Mouse (Mus musculus) heart, postnatal 25 days (tissue): ENCODE results near the gene 4930455H04Rik. TPM values are rescaled to one million over a fixed set of nuclear protein-coding genes. Genes with fewer than 3 reads are reported as not detected.

ENCODE experiments used
- DNase-seq: peaks from one replicate; pipeline ENCODE4 v3.0.0; 2022; ENCODE audit warnings: low spot score
- intact Hi-C: fragments of 180-260 bp; cut with DNase I; formaldehyde crosslinking; loops from one replicate; pipeline ENCODE4 v1.15.1; 2025
- total RNA-seq, 2 experiments: library from RNA; stranded (reverse); gene quantifications; 2 replicates each; pipeline ENCODE4 v1.2.3; 2021

The 4930455H04Rik gene
- total RNA-seq, 2 experiments from 2014 or later: not detected

GRCm38 (mm10) chr3:116964426-116964825 lies 3.6 kb upstream of the 4930455H04Rik start:
- intact Hi-C loops: loop anchor here (5.0 to 10.0 kb wide), 2 partner anchors 37 to 160 kb away; partner anchors contain the start of gene Agl
- peak; percentile 71 for DNase-seq

- intact Hi-C loops: loop anchor here (2.0 to 10.0 kb wide), 5 partner anchors 13 to 161 kb away; partner anchors contain the start of gene Agl
- peak; percentile 41 for DNase-seq
These were observed 1.8 kb upstream of the 4930455H04Rik start for GRCm38 (mm10) chr3:116966225-116966624.

GRCm38 (mm10) chr3:116966800-116967199 lies 1.3 kb upstream of the 4930455H04Rik start:
- DNase-seq: no peak
- intact Hi-C loops: loop anchor here (2.0 to 10.0 kb wide), 5 partner anchors 14 to 162 kb away; partner anchors contain the start of gene Agl

- DNase-seq: no peak
- intact Hi-C loops: loop anchor here (2.0 to 10.0 kb wide), 5 partner anchors 15 to 163 kb away; partner anchors contain the start of gene Agl
These were observed 631 bp upstream of the 4930455H04Rik start for GRCm38 (mm10) chr3:116967436-116967835.

GRCm38 (mm10) chr3:116968540-116968997 lies 502 bp downstream of the 4930455H04Rik start, which contains the start of gene Palmd:
Palmd (minus strand) TSS chr3:116968987.
- peak; percentile 51 for DNase-seq
- intact Hi-C loops: loop anchor here (2.0 to 10.0 kb wide), 5 partner anchors 54 to 164 kb away; partner anchors contain the start of gene Agl

GRCm38 (mm10) chr3:116969003-116969402 lies 936 bp downstream of the 4930455H04Rik start:
- intact Hi-C loops: loop anchor here (2.0 to 10.0 kb wide), 5 partner anchors 53 to 164 kb away; partner anchors contain the start of gene Agl
- no peak for DNase-seq

- no peak for DNase-seq
- intact Hi-C loops: loop anchor here (2.0 to 10.0 kb wide), 5 partner anchors 53 to 165 kb away; partner anchors contain the start of gene Agl
These were observed 1.7 kb downstream of the 4930455H04Rik start for GRCm38 (mm10) chr3:116969786-116970185.

- no peak for DNase-seq
- intact Hi-C loops: loop anchor here (5.0 kb wide), 1 partner anchor 40 kb away; no protein-coding TSS in a partner anchor
These were observed 13.9 kb downstream of the 4930455H04Rik start for GRCm38 (mm10) chr3:116981811-116982575.

GRCm38 (mm10) chr3:116985042-116985455 lies 17.0 kb downstream of the 4930455H04Rik start:
- DNase-seq: no peak
- intact Hi-C loops: loop anchor here (5.0 kb wide), 1 partner anchor 82 kb away; no protein-coding TSS in a partner anchor

GRCm38 (mm10) chr3:116985741-116986140 lies 17.7 kb downstream of the 4930455H04Rik start:
- no peak for DNase-seq
- intact Hi-C loops: loop anchor here (5.0 kb wide), 1 partner anchor 82 kb away; no protein-coding TSS in a partner anchor

GRCm38 (mm10) chr3:116986451-116986850 lies 18.4 kb downstream of the 4930455H04Rik start:
- intact Hi-C loops: loop anchor here (5.0 kb wide), 1 partner anchor 81 kb away; no protein-coding TSS in a partner anchor
- no peak for DNase-seq

GRCm38 (mm10) chr3:116988221-116988620 lies 20.2 kb downstream of the 4930455H04Rik start:
- intact Hi-C loops: loop anchor here (5.0 kb wide), 1 partner anchor 79 kb away; no protein-coding TSS in a partner anchor
- no peak for DNase-seq

- intact Hi-C loops: no loop called here
- no peak for DNase-seq
These were observed 23.1 kb downstream of the 4930455H04Rik start for GRCm38 (mm10) chr3:116991180-116991579.

GRCm38 (mm10) chr3:116993011-116993410 lies 24.9 kb downstream of the 4930455H04Rik start:
- intact Hi-C loops: no loop called here
- no peak for DNase-seq

GRCm38 (mm10) chr3:117001686-117002485 lies 33.8 kb downstream of the 4930455H04Rik start:
- intact Hi-C loops: no loop called here
- DNase-seq: no peak

GRCm38 (mm10) chr3:117003379-117003778 lies 35.3 kb downstream of the 4930455H04Rik start:
- intact Hi-C loops: no loop called here
- no peak for DNase-seq

- DNase-seq: no peak
- intact Hi-C loops: no loop called here
These were observed 38.6 kb downstream of the 4930455H04Rik start for GRCm38 (mm10) chr3:117006636-117007035.

- DNase-seq: no peak
- intact Hi-C loops: no loop called here
These were observed 39.3 kb downstream of the 4930455H04Rik start for GRCm38 (mm10) chr3:117007340-117007739.

GRCm38 (mm10) chr3:117010182-117010581 lies 42.1 kb downstream of the 4930455H04Rik start:
- intact Hi-C loops: no loop called here
- no peak for DNase-seq

- DNase-seq: no peak
- intact Hi-C loops: loop anchor here (5.0 kb wide), 2 partner anchors 38 to 53 kb away; partner anchors contain the start of genes 4930455H04Rik and Palmd
These were observed 52.3 kb downstream of the 4930455H04Rik start for GRCm38 (mm10) chr3:117020319-117020718.
